Mouse (Mus musculus): ENCODE data around the gene Celf2. TPM values are rescaled to one million over a fixed set of nuclear protein-coding genes. Genes with fewer than 3 reads are reported as not detected.

Celf2 gene
- total RNA-seq, 1 experiment, result 3.7 TPM

GRCm38 (mm10) chr2:7017384-7018113, 491.8 kb downstream of the Celf2 start:
- Histone ChIP-seq H3K9ac (ENCODE audit: insufficient read depth, low read depth, low read length, poor library complexity, severe bottlenecking) (no peak overlapping the region), H3K9me3 (ENCODE audit: control insufficient read depth, insufficient read depth, low read depth, low read length) (no peaks in the 10 kb centered on the region), H3K36me3 (ENCODE audit: control insufficient read depth, insufficient read depth, low read length, poor library complexity, severe bottlenecking) (no peaks in the 10 kb centered on the region), H3K4me3 (ENCODE audit: insufficient read depth in 1 of 2, low read depth in 1 of 2, low read length in 2 of 2, poor library complexity in 1 of 2, severe bottlenecking in 1 of 2) (no peak overlapping the region), H3K27ac (ENCODE audit: insufficient read depth, low read depth, low read length, poor library complexity, severe bottlenecking) (no peak overlapping the region), H3K4me1 (ENCODE audit: control insufficient read depth in 2 of 2, insufficient read depth in 2 of 2, low read length in 2 of 2, poor library complexity in 1 of 2) (no peaks in the 10 kb centered on the region)
- DNase-seq (ENCODE audit: low read depth, low spot score), result no peak
- in situ Hi-C loops (cut with MboI; ENCODE audit: low sequenced_read_pairs in 2 of 2, unreplicated experiment in 2 of 2), result no loop called here
- TF ChIP-seq HCFC1 (IDR thresholded peaks at IDR 0.05; ENCODE audit: borderline replicate concordance, insufficient read depth, low read length) (no peak), CHD2 (IDR thresholded peaks at IDR 0.05; ENCODE audit: low read depth, low read length) (no peak), ZC3H11A (IDR thresholded peaks at IDR 0.05; ENCODE audit: borderline replicate concordance, low read depth, low read length) (no peak), ZNF384 (IDR thresholded peaks at IDR 0.05; ENCODE audit: low read depth, low read length) (no peak), MAFK (IDR thresholded peaks at IDR 0.05; ENCODE audit: insufficient read depth, low read depth, low read length) (no peak)

DNA sequence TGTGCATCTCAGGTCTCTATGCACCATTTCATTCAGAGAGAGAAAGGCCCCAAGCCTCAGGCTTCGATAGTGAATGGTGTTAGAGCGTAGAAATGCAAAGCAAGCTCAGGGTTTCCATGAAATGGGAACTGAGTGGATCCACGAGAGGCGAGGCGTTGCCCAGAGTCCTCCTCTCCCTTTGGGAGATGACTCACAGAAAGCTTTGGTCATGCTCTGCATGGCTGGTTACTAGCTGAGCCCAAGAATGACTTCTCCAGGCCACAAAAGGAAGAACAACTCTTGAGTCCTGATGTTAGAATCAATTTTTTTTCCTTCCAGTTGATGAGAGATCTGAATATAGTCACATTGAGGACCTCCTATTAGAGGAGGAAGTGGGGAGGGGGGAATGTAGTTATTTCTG, 496.2 kb downstream of the Celf2 start:
- in situ Hi-C loops (cut with MboI; ENCODE audit: low sequenced_read_pairs in 2 of 2, unreplicated experiment in 2 of 2), result no loop called here
- H3K9ac ChIP-seq (ENCODE audit: insufficient read depth, low read depth, low read length, poor library complexity, severe bottlenecking), result no peak overlapping the region

DNA sequence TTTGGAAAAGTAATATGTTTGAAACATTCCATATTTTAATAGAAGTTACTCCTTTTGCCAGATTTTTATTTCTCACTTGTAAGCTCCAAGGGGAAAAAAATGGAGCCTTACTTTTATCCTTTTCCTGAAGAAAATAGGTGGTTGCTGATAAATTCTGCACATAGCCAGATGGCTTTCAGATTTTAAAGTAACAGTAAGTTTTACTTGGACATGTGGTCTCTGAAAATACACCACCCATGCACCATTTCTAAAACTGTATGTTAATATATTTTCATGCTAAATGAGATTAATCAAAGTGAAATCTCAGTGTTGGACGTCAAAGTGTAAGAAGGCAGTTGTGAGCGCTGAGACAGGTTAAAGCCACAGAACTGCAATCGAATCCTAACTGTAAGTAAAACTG, 502.5 kb downstream of the Celf2 start:
- TF ChIP-seq CHD2 (IDR thresholded peaks at IDR 0.05; ENCODE audit: low read depth, low read length), result no peak
- TF ChIP-seq ZC3H11A (IDR thresholded peaks at IDR 0.05; ENCODE audit: borderline replicate concordance, low read depth, low read length), result no peak
- TF ChIP-seq MAFK (IDR thresholded peaks at IDR 0.05; ENCODE audit: insufficient read depth, low read depth, low read length), result no peak
- TF ChIP-seq ZNF384 (IDR thresholded peaks at IDR 0.05; ENCODE audit: low read depth, low read length), result no peak
- no peak for TF ChIP-seq HCFC1 (IDR thresholded peaks at IDR 0.05; ENCODE audit: borderline replicate concordance, insufficient read depth, low read length)
- Histone ChIP-seq H3K4me1 (ENCODE audit: control insufficient read depth in 2 of 2, insufficient read depth in 2 of 2, low read length in 2 of 2, poor library complexity in 1 of 2) (no peaks in the 10 kb centered on the region), H3K36me3 (ENCODE audit: control insufficient read depth, insufficient read depth, low read length, poor library complexity, severe bottlenecking) (no peaks in the 10 kb centered on the region), H3K9me3 (ENCODE audit: control insufficient read depth, insufficient read depth, low read depth, low read length) (no peaks in the 10 kb centered on the region), H3K4me3 (ENCODE audit: insufficient read depth in 1 of 2, low read depth in 1 of 2, low read length in 2 of 2, poor library complexity in 1 of 2, severe bottlenecking in 1 of 2) (no peak overlapping the region), H3K9ac (ENCODE audit: insufficient read depth, low read depth, low read length, poor library complexity, severe bottlenecking) (no peak overlapping the region), H3K27ac (ENCODE audit: insufficient read depth, low read depth, low read length, poor library complexity, severe bottlenecking) (no peak overlapping the region)
- in situ Hi-C loops (cut with MboI; ENCODE audit: low sequenced_read_pairs in 2 of 2, unreplicated experiment in 2 of 2), result no loop called here
- DNase-seq (ENCODE audit: low read depth, low spot score), result no peak

More for the DNA sequence above, 496.2 kb downstream of the Celf2 start:
- Histone ChIP-seq H3K27ac (ENCODE audit: insufficient read depth, low read depth, low read length, poor library complexity, severe bottlenecking) (no peak overlapping the region), H3K36me3 (ENCODE audit: control insufficient read depth, insufficient read depth, low read length, poor library complexity, severe bottlenecking) (no peaks in the 10 kb centered on the region), H3K9me3 (ENCODE audit: control insufficient read depth, insufficient read depth, low read depth, low read length) (no peaks in the 10 kb centered on the region), H3K4me3 (ENCODE audit: insufficient read depth in 1 of 2, low read depth in 1 of 2, low read length in 2 of 2, poor library complexity in 1 of 2, severe bottlenecking in 1 of 2) (no peak overlapping the region), H3K4me1 (ENCODE audit: control insufficient read depth in 2 of 2, insufficient read depth in 2 of 2, low read length in 2 of 2, poor library complexity in 1 of 2) (no peaks in the 10 kb centered on the region)
- no peak for TF ChIP-seq ZC3H11A (IDR thresholded peaks at IDR 0.05; ENCODE audit: borderline replicate concordance, low read depth, low read length)
- TF ChIP-seq HCFC1 (IDR thresholded peaks at IDR 0.05; ENCODE audit: borderline replicate concordance, insufficient read depth, low read length), result no peak
- no peak for TF ChIP-seq ZNF384 (IDR thresholded peaks at IDR 0.05; ENCODE audit: low read depth, low read length)
- TF ChIP-seq MAFK (IDR thresholded peaks at IDR 0.05; ENCODE audit: insufficient read depth, low read depth, low read length), result no peak
- TF ChIP-seq CHD2 (IDR thresholded peaks at IDR 0.05; ENCODE audit: low read depth, low read length), result no peak
- DNase-seq (ENCODE audit: low read depth, low spot score), result no peak

- in situ Hi-C loops (cut with MboI; ENCODE audit: low sequenced_read_pairs in 2 of 2, unreplicated experiment in 2 of 2), result no loop called here
- no peak overlapping the region for H3K4me3 ChIP-seq (ENCODE audit: insufficient read depth in 1 of 2, low read depth in 1 of 2, low read length in 2 of 2, poor library complexity in 1 of 2, severe bottlenecking in 1 of 2)
- H3K4me1 ChIP-seq (ENCODE audit: control insufficient read depth in 2 of 2, insufficient read depth in 2 of 2, low read length in 2 of 2, poor library complexity in 1 of 2), result no peaks in the 10 kb centered on the region
- no peaks in the 10 kb centered on the region for H3K9me3 ChIP-seq (ENCODE audit: control insufficient read depth, insufficient read depth, low read depth, low read length)
- no peaks in the 10 kb centered on the region for H3K36me3 ChIP-seq (ENCODE audit: control insufficient read depth, insufficient read depth, low read length, poor library complexity, severe bottlenecking)
- H3K27ac ChIP-seq (ENCODE audit: insufficient read depth, low read depth, low read length, poor library complexity, severe bottlenecking), result no peak overlapping the region
- H3K9ac ChIP-seq (ENCODE audit: insufficient read depth, low read depth, low read length, poor library complexity, severe bottlenecking), result no peak overlapping the region
- no peak for TF ChIP-seq ZC3H11A (IDR thresholded peaks at IDR 0.05; ENCODE audit: borderline replicate concordance, low read depth, low read length)
- no peak for DNase-seq (ENCODE audit: low read depth, low spot score)
These were observed 507.4 kb downstream of the Celf2 start for GRCm38 (mm10) chr2:7001967-7002366.

DNA sequence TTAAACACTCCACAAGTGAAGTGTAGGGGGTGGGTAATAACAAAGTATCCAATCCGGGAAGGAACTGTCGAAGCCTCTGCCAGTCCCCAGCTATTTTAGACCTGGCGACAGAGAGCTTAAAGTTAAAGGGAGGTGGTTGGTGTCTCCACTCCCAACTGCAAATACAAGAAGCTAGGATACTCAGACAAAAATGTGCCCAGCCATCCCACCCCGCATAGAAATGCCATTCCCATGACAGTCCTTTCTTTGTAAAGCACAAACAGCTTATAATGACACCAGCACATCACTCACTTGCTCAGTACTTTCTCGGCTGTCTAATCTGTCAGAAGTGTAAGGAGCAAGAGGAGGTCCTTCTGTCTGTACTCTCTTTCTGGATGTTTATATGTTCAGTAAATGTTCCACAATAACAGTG, 518.3 kb downstream of the Celf2 start:
- no peak overlapping the region for H3K4me3 ChIP-seq (ENCODE audit: insufficient read depth in 1 of 2, low read depth in 1 of 2, low read length in 2 of 2, poor library complexity in 1 of 2, severe bottlenecking in 1 of 2)
- H3K36me3 ChIP-seq (ENCODE audit: control insufficient read depth, insufficient read depth, low read length, poor library complexity, severe bottlenecking), result no peaks in the 10 kb centered on the region
- H3K9me3 ChIP-seq (ENCODE audit: control insufficient read depth, insufficient read depth, low read depth, low read length), result no peaks in the 10 kb centered on the region
- TF ChIP-seq HCFC1 (IDR thresholded peaks at IDR 0.05; ENCODE audit: borderline replicate concordance, insufficient read depth, low read length) (no peak), MAFK (IDR thresholded peaks at IDR 0.05; ENCODE audit: insufficient read depth, low read depth, low read length) (no peak), CHD2 (IDR thresholded peaks at IDR 0.05; ENCODE audit: low read depth, low read length) (no peak), ZC3H11A (IDR thresholded peaks at IDR 0.05; ENCODE audit: borderline replicate concordance, low read depth, low read length) (no peak), ZNF384 (IDR thresholded peaks at IDR 0.05; ENCODE audit: low read depth, low read length) (no peak)
- H3K9ac ChIP-seq (ENCODE audit: insufficient read depth, low read depth, low read length, poor library complexity, severe bottlenecking), result no peak overlapping the region
- in situ Hi-C loops (cut with MboI; ENCODE audit: low sequenced_read_pairs in 2 of 2, unreplicated experiment in 2 of 2), result no loop called here
- H3K27ac ChIP-seq (ENCODE audit: insufficient read depth, low read depth, low read length, poor library complexity, severe bottlenecking), result no peak overlapping the region
- H3K4me1 ChIP-seq (ENCODE audit: control insufficient read depth in 2 of 2, insufficient read depth in 2 of 2, low read length in 2 of 2, poor library complexity in 1 of 2), result no peaks in the 10 kb centered on the region
- no peak for DNase-seq (ENCODE audit: low read depth, low spot score)

Data from ES-E14 (cell line).